Comparison of ENCODE assay signal across 8 mouse cellular contexts in the genomic region with DNA sequence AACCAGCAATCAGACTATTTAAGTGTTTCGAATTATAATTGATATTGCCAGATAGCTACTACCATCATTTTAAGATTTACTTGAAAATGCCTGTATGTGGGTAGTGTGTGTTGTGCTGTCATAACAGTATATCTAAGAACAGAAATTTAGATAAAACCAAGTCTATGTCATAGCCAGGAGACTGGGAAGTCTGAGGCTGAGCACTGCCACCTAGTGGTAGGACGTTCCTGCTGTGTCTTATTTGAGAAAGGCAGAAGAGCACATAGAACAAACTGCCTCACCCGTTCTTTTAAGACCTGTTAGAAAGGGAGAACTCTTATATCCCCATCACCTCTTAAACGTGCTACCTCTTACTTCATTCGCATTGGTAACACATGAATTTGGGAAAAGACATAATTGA.
DNase-seq lines count a peak whose midpoint lies in the region; TF ChIP-seq lines count a peak whose summit lies in the region.

No protein-coding gene starts in this region.

- TF ChIP-seq CTCF in left cerebral cortex, adult 2 months (IDR thresholded peaks at IDR 0.05) = peak; percentile 93

- no peak overlapping the region for H3K4me3 ChIP-seq in left cerebral cortex, adult 2 months
- peak overlapping the region; percentile 21 for H3K4me3 ChIP-seq in megakaryocyte, embryonic 14.5 days (replicated peaks)

- peaks cover 40% of the 10 kb centered on the region for H3K4me1 ChIP-seq in megakaryocyte, embryonic 14.5 days

- DNase-seq in T-cell, adult 2 months (ENCODE audit: low spot score) = peak; percentile 75
- peak; percentile 63 for DNase-seq in cerebellum, adult 9-11 months
- DNase-seq in frontal cortex, postnatal 10 days (ENCODE audit: low spot score in 2 of 2) = peak; percentile 30 to 77
- DNase-seq in induced T-regulatory cell, adult 2 months (ENCODE audit: low read depth) = peak; percentile 92
- peak; percentile 75 to 79 for DNase-seq in left cerebral cortex, adult 2 months (ENCODE audit: extremely low spot score in 1 of 2, low spot score in 2 of 2)
- peak; percentile 91 for DNase-seq in right cerebral cortex, postnatal 14 days
- peak; percentile 63 for DNase-seq in yolk sac, embryonic 10.5 days (ENCODE audit: low spot score)

- no peaks in the 10 kb centered on the region for H3K36me3 ChIP-seq in megakaryocyte, embryonic 14.5 days (replicated peaks; ENCODE audit: low read length)

- no peak overlapping the region for H3K27ac ChIP-seq in left cerebral cortex, adult 2 months

- H3K27me3 ChIP-seq in megakaryocyte, embryonic 14.5 days (replicated peaks) = no peaks in the 10 kb centered on the region

- intact Hi-C loops in left cerebral cortex, adult 2 months (cut with DNase I) = loop anchor here (2.0 to 5.0 kb wide), 5 partner anchors 174 to 710 kb away; partner anchors contain the start of gene Atg10

- no peaks in the 10 kb centered on the region for H3K9me3 ChIP-seq in megakaryocyte, embryonic 14.5 days
